8 mouse cellular contexts compared by ENCODE assay signal in the genomic region with DNA sequence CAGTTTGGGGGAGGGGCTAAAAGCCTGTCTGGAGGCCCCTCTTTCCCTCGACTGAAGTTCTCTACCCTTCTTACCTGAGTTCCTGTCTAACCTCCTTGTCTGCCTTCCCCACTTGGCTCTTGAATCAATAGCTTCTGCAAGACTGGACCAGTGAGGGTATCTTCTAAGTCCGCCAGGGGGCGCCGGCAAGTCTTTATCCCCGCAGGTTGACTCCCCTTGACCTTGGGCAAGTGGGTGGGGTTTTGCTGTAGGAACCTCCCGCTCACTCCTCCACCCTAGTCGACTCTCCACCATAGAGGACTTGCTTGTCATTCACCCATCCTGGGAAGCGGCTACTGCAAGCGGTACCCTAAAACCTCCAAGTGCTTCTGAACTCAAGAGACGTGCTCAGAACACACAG. TPM values are rescaled to one million over a fixed set of nuclear protein-coding genes. Genes with fewer than 3 reads are reported as not detected.
A peak's percentile ranks its signal among the peaks of the same experiment; 100 is the strongest.
DNase-seq lines count a peak whose midpoint lies in the region; ATAC-seq and TF ChIP-seq lines count a peak whose summit lies in the region.

No protein-coding gene starts in this region.

- no peak for TF ChIP-seq POLR2A in bone marrow macrophage, adult 2 months (IDR thresholded peaks at IDR 0.05; ENCODE audit: borderline replicate concordance, low read depth, low read length)

- H3K4me2 ChIP-seq in forebrain, embryonic 16.5 days (ENCODE audit: low read length): no peak overlapping the region

- peak; percentile 68 for DNase-seq in forebrain, embryonic 10.5 days (ENCODE audit: extremely low spot score, low spot score)
- peak; percentile 64 for DNase-seq in hindbrain, embryonic 10.5 days (ENCODE audit: low spot score)
- peak; percentile 78 to 85 for DNase-seq in left cerebral cortex, adult 18-20 months (ENCODE audit: low spot score in 2 of 2)
- peak; percentile 70 for DNase-seq in right cerebral cortex, postnatal 4 days

- ATAC-seq in forebrain, embryonic 16.5 days: no peak
- peak; percentile 73 for ATAC-seq in erythroid progenitor cell, adult 5-6 weeks (replicated peaks; ENCODE audit: low FRiP score, poor library complexity, severe bottlenecking)
- ATAC-seq in megakaryocyte-erythroid progenitor cell, adult 5-6 weeks (replicated peaks; ENCODE audit: low FRiP score, low TSS enrichment, poor library complexity, severe bottlenecking): peak; percentile 81

- no peaks in the 10 kb centered on the region for H3K36me3 ChIP-seq in forebrain, embryonic 10.5 days (replicated peaks)
- H3K36me3 ChIP-seq in forebrain, embryonic 16.5 days (ENCODE audit: control insufficient read depth, insufficient read depth): no peaks in the 10 kb centered on the region
- H3K36me3 ChIP-seq in hindbrain, embryonic 10.5 days: no peaks in the 10 kb centered on the region

- peaks cover 39% of the 10 kb centered on the region for H3K4me1 ChIP-seq in forebrain, embryonic 10.5 days
- peaks cover 6% of the 10 kb centered on the region for H3K4me1 ChIP-seq in forebrain, embryonic 16.5 days (replicated peaks; ENCODE audit: control insufficient read depth, insufficient read depth, low read length)
- no peaks in the 10 kb centered on the region for H3K4me1 ChIP-seq in bone marrow macrophage, adult 2 months (ENCODE audit: control insufficient read depth, insufficient read depth, low read length)
- peaks cover 36% of the 10 kb centered on the region for H3K4me1 ChIP-seq in hindbrain, embryonic 10.5 days (replicated peaks)

- TF ChIP-seq CTCF in bone marrow macrophage, adult 2 months (IDR thresholded peaks at IDR 0.05; ENCODE audit: low read depth, low read length): peak; percentile 85

- no peak overlapping the region for H3K4me3 ChIP-seq in forebrain, embryonic 10.5 days
- no peak overlapping the region for H3K4me3 ChIP-seq in forebrain, embryonic 16.5 days (replicated peaks; ENCODE audit: low read length)
- no peak overlapping the region for H3K4me3 ChIP-seq in bone marrow macrophage, adult 2 months (ENCODE audit: insufficient read depth, low read length)
- H3K4me3 ChIP-seq in hindbrain, embryonic 10.5 days: no peak overlapping the region

- H3K9ac ChIP-seq in forebrain, embryonic 16.5 days (replicated peaks; ENCODE audit: low read depth, low read length): no peak overlapping the region

- no peaks in the 10 kb centered on the region for H3K9me3 ChIP-seq in forebrain, embryonic 10.5 days
- H3K9me3 ChIP-seq in forebrain, embryonic 16.5 days (ENCODE audit: control insufficient read depth, low read length): no peaks in the 10 kb centered on the region
- no peaks in the 10 kb centered on the region for H3K9me3 ChIP-seq in hindbrain, embryonic 10.5 days

- peaks cover 81% of the 10 kb centered on the region for H3K27me3 ChIP-seq in forebrain, embryonic 10.5 days (ENCODE audit: poor library complexity, severe bottlenecking)
- peaks cover 37% of the 10 kb centered on the region for H3K27me3 ChIP-seq in forebrain, embryonic 16.5 days (replicated peaks; ENCODE audit: control insufficient read depth, insufficient read depth, low read length)
- peaks cover 80% of the 10 kb centered on the region for H3K27me3 ChIP-seq in hindbrain, embryonic 10.5 days (ENCODE audit: insufficient read depth, poor library complexity, severe bottlenecking)

- H3K27ac ChIP-seq in forebrain, embryonic 10.5 days: no peak overlapping the region
- no peak overlapping the region for H3K27ac ChIP-seq in forebrain, embryonic 16.5 days (ENCODE audit: low read length)
- no peak overlapping the region for H3K27ac ChIP-seq in bone marrow macrophage, adult 2 months (ENCODE audit: insufficient read depth, low read depth, low read length)
- no peak overlapping the region for H3K27ac ChIP-seq in hindbrain, embryonic 10.5 days

- 6% methylated on average over 10 of the region's 10 CpGs for WGBS in forebrain, embryonic 10.5 days
- 11% methylated on average over 10 of the region's 10 CpGs for WGBS in forebrain, embryonic 16.5 days
- 6% methylated on average over 10 of the region's 10 CpGs for WGBS in hindbrain, embryonic 10.5 days

RNA-seq across cellular contexts. Expression of a gene that starts 2.4 kb away (rescaled TPM):
- 0.02 and 0.04 TPM in 2 replicates for polyA plus RNA-seq in forebrain, embryonic 10.5 days (2016; fragmentation: Nextera tagmentation; extraction: Ambion mirVana)
- polyA plus RNA-seq in forebrain, embryonic 16.5 days (2015; fragmentation: Nextera tagmentation; extraction: Ambion mirVana): 0.42 and 0.60 TPM in 2 replicates
- 0.13 TPM in 1 of 2 replicates, not detected in the other for polyA plus RNA-seq in bone marrow macrophage, adult 2 months (2012; ENCODE audit: insufficient read depth, insufficient read length, missing spikeins)
- total RNA-seq in erythroid progenitor cell, adult 5-6 weeks (2015; ENCODE audit: low replicate concordance): not detected in 2 replicates
- total RNA-seq in erythroid progenitor cell, adult 5-6 weeks (2017; ENCODE audit: low replicate concordance): not detected in 2 replicates
- polyA plus RNA-seq in hindbrain, embryonic 10.5 days (2016; fragmentation: Nextera tagmentation; extraction: Ambion mirVana): 0.01 and 0.04 TPM in 2 replicates
- 10 to 100 TPM; 58.9 to 60.7 TPM for total RNA-seq in left cerebral cortex, adult 18-20 months (2021)
- not detected in 2 replicates for total RNA-seq in megakaryocyte-erythroid progenitor cell, adult 5-6 weeks (2014; fragmentation: Nextera tagmentation)
- total RNA-seq in megakaryocyte-erythroid progenitor cell, adult 5-6 weeks (2017): not detected in 2 replicates

RNA-seq across cellular contexts. Expression of a gene that starts 25.3 kb away (rescaled TPM):
- 63.5 and 66.2 TPM in 2 replicates for polyA plus RNA-seq in forebrain, embryonic 10.5 days (2016; fragmentation: Nextera tagmentation; extraction: Ambion mirVana)
- polyA plus RNA-seq in forebrain, embryonic 16.5 days (2015; fragmentation: Nextera tagmentation; extraction: Ambion mirVana): 60.6 and 65.5 TPM in 2 replicates
- 18.6 and 26.0 TPM in 2 replicates for polyA plus RNA-seq in bone marrow macrophage, adult 2 months (2012; ENCODE audit: insufficient read depth, insufficient read length, missing spikeins)
- 13.8 and 15.5 TPM in 2 replicates for total RNA-seq in erythroid progenitor cell, adult 5-6 weeks (2015; ENCODE audit: low replicate concordance)
- total RNA-seq in erythroid progenitor cell, adult 5-6 weeks (2017; ENCODE audit: low replicate concordance): 3.8 and 11.3 TPM in 2 replicates
- polyA plus RNA-seq in hindbrain, embryonic 10.5 days (2016; fragmentation: Nextera tagmentation; extraction: Ambion mirVana): 67.4 TPM in 2 replicates
- 10 to 100 TPM; 41.9 to 42.4 TPM for total RNA-seq in left cerebral cortex, adult 18-20 months (2021)
- total RNA-seq in megakaryocyte-erythroid progenitor cell, adult 5-6 weeks (2014; fragmentation: Nextera tagmentation): 51.6 and 54.4 TPM in 2 replicates
- total RNA-seq in megakaryocyte-erythroid progenitor cell, adult 5-6 weeks (2017): 28.7 and 36.3 TPM in 2 replicates

RNA-seq across cellular contexts. Expression of a gene that starts 34.5 kb away (rescaled TPM):
- polyA plus RNA-seq in forebrain, embryonic 10.5 days (2016; fragmentation: Nextera tagmentation; extraction: Ambion mirVana): 120 and 132 TPM in 2 replicates
- polyA plus RNA-seq in forebrain, embryonic 16.5 days (2015; fragmentation: Nextera tagmentation; extraction: Ambion mirVana): 122 and 139 TPM in 2 replicates
- polyA plus RNA-seq in bone marrow macrophage, adult 2 months (2012; ENCODE audit: insufficient read depth, insufficient read length, missing spikeins): 122 and 133 TPM in 2 replicates
- 287 and 355 TPM in 2 replicates for total RNA-seq in erythroid progenitor cell, adult 5-6 weeks (2015; ENCODE audit: low replicate concordance)
- 402 and 410 TPM in 2 replicates for total RNA-seq in erythroid progenitor cell, adult 5-6 weeks (2017; ENCODE audit: low replicate concordance)
- polyA plus RNA-seq in hindbrain, embryonic 10.5 days (2016; fragmentation: Nextera tagmentation; extraction: Ambion mirVana): 111 TPM in 2 replicates
- 100 to 1,000 TPM; 126 to 133 TPM for total RNA-seq in left cerebral cortex, adult 18-20 months (2021)
- total RNA-seq in megakaryocyte-erythroid progenitor cell, adult 5-6 weeks (2014; fragmentation: Nextera tagmentation): 145 and 192 TPM in 2 replicates
- total RNA-seq in megakaryocyte-erythroid progenitor cell, adult 5-6 weeks (2017): 292 and 318 TPM in 2 replicates

RNA-seq across cellular contexts. Expression of a gene that starts 53.8 kb away (rescaled TPM):
- 3.6 and 3.7 TPM in 2 replicates for polyA plus RNA-seq in forebrain, embryonic 10.5 days (2016; fragmentation: Nextera tagmentation; extraction: Ambion mirVana)
- polyA plus RNA-seq in forebrain, embryonic 16.5 days (2015; fragmentation: Nextera tagmentation; extraction: Ambion mirVana): 4.1 TPM in 1 of 2 replicates, not detected in the other
- polyA plus RNA-seq in bone marrow macrophage, adult 2 months (2012; ENCODE audit: insufficient read depth, insufficient read length, missing spikeins): not detected in 2 replicates
- 43.2 TPM in 1 of 2 replicates, not detected in the other for total RNA-seq in erythroid progenitor cell, adult 5-6 weeks (2015; ENCODE audit: low replicate concordance)
- total RNA-seq in erythroid progenitor cell, adult 5-6 weeks (2017; ENCODE audit: low replicate concordance): not detected in 2 replicates
- not detected in 2 replicates for polyA plus RNA-seq in hindbrain, embryonic 10.5 days (2016; fragmentation: Nextera tagmentation; extraction: Ambion mirVana)
- 10 to 100 TPM; 19.0 to 19.4 TPM for total RNA-seq in left cerebral cortex, adult 18-20 months (2021)
- 5.6 and 6.5 TPM in 2 replicates for total RNA-seq in megakaryocyte-erythroid progenitor cell, adult 5-6 weeks (2014; fragmentation: Nextera tagmentation)
- not detected in 2 replicates for total RNA-seq in megakaryocyte-erythroid progenitor cell, adult 5-6 weeks (2017)

RNA-seq across cellular contexts. Expression of a gene that starts 55.6 kb away (rescaled TPM):
- polyA plus RNA-seq in forebrain, embryonic 10.5 days (2016; fragmentation: Nextera tagmentation; extraction: Ambion mirVana): 44.3 and 48.2 TPM in 2 replicates
- 42.7 and 42.9 TPM in 2 replicates for polyA plus RNA-seq in forebrain, embryonic 16.5 days (2015; fragmentation: Nextera tagmentation; extraction: Ambion mirVana)
- polyA plus RNA-seq in bone marrow macrophage, adult 2 months (2012; ENCODE audit: insufficient read depth, insufficient read length, missing spikeins): 19.7 and 22.2 TPM in 2 replicates
- 15.5 and 18.9 TPM in 2 replicates for total RNA-seq in erythroid progenitor cell, adult 5-6 weeks (2015; ENCODE audit: low replicate concordance)
- total RNA-seq in erythroid progenitor cell, adult 5-6 weeks (2017; ENCODE audit: low replicate concordance): 18.1 and 23.0 TPM in 2 replicates
- polyA plus RNA-seq in hindbrain, embryonic 10.5 days (2016; fragmentation: Nextera tagmentation; extraction: Ambion mirVana): 38.6 and 39.3 TPM in 2 replicates
- 10 to 100 TPM; 34.1 to 35.3 TPM for total RNA-seq in left cerebral cortex, adult 18-20 months (2021)
- total RNA-seq in megakaryocyte-erythroid progenitor cell, adult 5-6 weeks (2014; fragmentation: Nextera tagmentation): 29.0 and 36.7 TPM in 2 replicates
- 21.2 and 25.8 TPM in 2 replicates for total RNA-seq in megakaryocyte-erythroid progenitor cell, adult 5-6 weeks (2017)
